Mouse (Mus musculus): ENCODE results near the gene Stac. TPM values are rescaled to one million over a fixed set of nuclear protein-coding genes. Genes with fewer than 3 reads are reported as not detected.

Gene Stac
- polyA plus RNA-seq, 1 experiment from 2014 or later: 2.8 TPM

- Histone ChIP-seq H3K36me3 (ENCODE audit: control insufficient read depth, insufficient read depth, low read length) (no peaks in the 10 kb centered on the region), H3K4me3 (ENCODE audit: low read length) (no peak overlapping the region), H3K27ac (ENCODE audit: low read length) (no peak overlapping the region), H3K9ac (ENCODE audit: low read depth, low read length) (no peak overlapping the region), H3K9me3 (ENCODE audit: control insufficient read depth, low read length) (no peaks in the 10 kb centered on the region), H3K4me2 (ENCODE audit: low read depth, low read length) (no peak overlapping the region), H3K27me3 (replicated peaks; ENCODE audit: control insufficient read depth, insufficient read depth, low read length) (no peaks in the 10 kb centered on the region), H3K4me1 (ENCODE audit: control insufficient read depth, insufficient read depth, low read length) (no peaks in the 10 kb centered on the region)
- 83% methylated on average over 5 of the region's 5 CpGs for WGBS
- no peak for ATAC-seq
Measured at GRCm38 (mm10) chr9:111571619-111572018, 118.5 kb downstream of the Stac start.

GRCm38 (mm10) chr9:111564176-111564575, 126.0 kb downstream of the Stac start:
- no peaks in the 10 kb centered on the region for H3K27me3 ChIP-seq (replicated peaks; ENCODE audit: control insufficient read depth, insufficient read depth, low read length)
- WGBS: 92% methylated on average over 6 of the region's 6 CpGs
- no peak overlapping the region for H3K9ac ChIP-seq (ENCODE audit: low read depth, low read length)
- no peaks in the 10 kb centered on the region for H3K36me3 ChIP-seq (ENCODE audit: control insufficient read depth, insufficient read depth, low read length)
- H3K4me1 ChIP-seq (ENCODE audit: control insufficient read depth, insufficient read depth, low read length): no peaks in the 10 kb centered on the region; the same call in 1 of the 2 replicates
- ATAC-seq: no peak
- no peak overlapping the region for H3K27ac ChIP-seq (ENCODE audit: low read length)
- H3K9me3 ChIP-seq (ENCODE audit: control insufficient read depth, low read length): no peaks in the 10 kb centered on the region
- H3K4me3 ChIP-seq (ENCODE audit: low read length): no peak overlapping the region
- no peak overlapping the region for H3K4me2 ChIP-seq (ENCODE audit: low read depth, low read length)

GRCm38 (mm10) chr9:111563226-111563625, 126.9 kb downstream of the Stac start:
- H3K4me2 ChIP-seq (ENCODE audit: low read depth, low read length): 0 out of 2 replicates have a peak overlapping the region, but pooled peaks have one; percentile 2
- no peak for ATAC-seq
- no peak overlapping the region for H3K27ac ChIP-seq (ENCODE audit: low read length)

GRCm38 (mm10) chr9:111562217-111562988, 127.7 kb downstream of the Stac start:
- 57% methylated on average over 19 of the region's 19 CpGs for WGBS
- 0 out of 2 replicates have a peak, but pooled peaks have one; percentile 9 for ATAC-seq
- Histone ChIP-seq H3K4me2 (ENCODE audit: low read depth, low read length) (0 out of 2 replicates have a peak overlapping the region, but pooled peaks have one; percentile 2), H3K4me3 (ENCODE audit: low read length) (no peak overlapping the region), H3K4me1 (ENCODE audit: control insufficient read depth, insufficient read depth, low read length) (no peaks in the 10 kb centered on the region; the same call in 1 of the 2 replicates), H3K9ac (ENCODE audit: low read depth, low read length) (no peak overlapping the region), H3K27ac (ENCODE audit: low read length) (no peak overlapping the region), H3K27me3 (replicated peaks; ENCODE audit: control insufficient read depth, insufficient read depth, low read length) (no peaks in the 10 kb centered on the region), H3K9me3 (ENCODE audit: control insufficient read depth, low read length) (no peaks in the 10 kb centered on the region), H3K36me3 (ENCODE audit: control insufficient read depth, insufficient read depth, low read length) (no peaks in the 10 kb centered on the region)

More at GRCm38 (mm10) chr9:111563226-111563625, 126.9 kb downstream of the Stac start:
- Histone ChIP-seq H3K4me3 (ENCODE audit: low read length) (no peak overlapping the region), H3K36me3 (ENCODE audit: control insufficient read depth, insufficient read depth, low read length) (no peaks in the 10 kb centered on the region), H3K27me3 (replicated peaks; ENCODE audit: control insufficient read depth, insufficient read depth, low read length) (no peaks in the 10 kb centered on the region), H3K9ac (ENCODE audit: low read depth, low read length) (no peak overlapping the region), H3K9me3 (ENCODE audit: control insufficient read depth, low read length) (no peaks in the 10 kb centered on the region), H3K4me1 (ENCODE audit: control insufficient read depth, insufficient read depth, low read length) (no peaks in the 10 kb centered on the region; the same call in 1 of the 2 replicates)
- 74% methylated on average over 7 of the region's 7 CpGs for WGBS

- no peaks in the 10 kb centered on the region for H3K27me3 ChIP-seq (replicated peaks; ENCODE audit: control insufficient read depth, insufficient read depth, low read length)
Measured at GRCm38 (mm10) chr9:111556699-111557098, 133.4 kb downstream of the Stac start.

GRCm38 (mm10) chr9:111552865-111553264, 137.3 kb downstream of the Stac start:
- no peak overlapping the region for H3K9ac ChIP-seq (ENCODE audit: low read depth, low read length)
- H3K27ac ChIP-seq (ENCODE audit: low read length): no peak overlapping the region
- H3K4me1 ChIP-seq (ENCODE audit: control insufficient read depth, insufficient read depth, low read length): peaks cover 4% of the 10 kb centered on the region; the same call in 1 of the 2 replicates
- H3K36me3 ChIP-seq (ENCODE audit: control insufficient read depth, insufficient read depth, low read length): no peaks in the 10 kb centered on the region
- no peak overlapping the region for H3K4me3 ChIP-seq (ENCODE audit: low read length)
- no peaks in the 10 kb centered on the region for H3K9me3 ChIP-seq (ENCODE audit: control insufficient read depth, low read length)
- H3K4me2 ChIP-seq (ENCODE audit: low read depth, low read length): no peak overlapping the region
- ATAC-seq: no peak
- 21% methylated on average over 3 of the region's 3 CpGs for WGBS
- H3K27me3 ChIP-seq (replicated peaks; ENCODE audit: control insufficient read depth, insufficient read depth, low read length): no peaks in the 10 kb centered on the region

More at GRCm38 (mm10) chr9:111556699-111557098, 133.4 kb downstream of the Stac start:
- Histone ChIP-seq H3K27ac (ENCODE audit: low read length) (no peak overlapping the region), H3K36me3 (ENCODE audit: control insufficient read depth, insufficient read depth, low read length) (no peaks in the 10 kb centered on the region), H3K9me3 (ENCODE audit: control insufficient read depth, low read length) (no peaks in the 10 kb centered on the region), H3K9ac (ENCODE audit: low read depth, low read length) (no peak overlapping the region), H3K4me1 (ENCODE audit: control insufficient read depth, insufficient read depth, low read length) (0 out of 2 replicates have a peak, but pooled peaks cover 2% of the 10 kb centered on the region), H3K4me2 (ENCODE audit: low read depth, low read length) (no peak overlapping the region), H3K4me3 (ENCODE audit: low read length) (no peak overlapping the region)
- WGBS: 66% methylated on average over 3 of the region's 3 CpGs
- no peak for ATAC-seq

GRCm38 (mm10) chr9:111551461-111552190, 138.5 kb downstream of the Stac start:
- Histone ChIP-seq H3K4me1 (ENCODE audit: control insufficient read depth, insufficient read depth, low read length) (peaks cover 4% of the 10 kb centered on the region; the same call in 1 of the 2 replicates), H3K27ac (ENCODE audit: low read length) (no peak overlapping the region), H3K9ac (ENCODE audit: low read depth, low read length) (no peak overlapping the region), H3K9me3 (ENCODE audit: control insufficient read depth, low read length) (no peaks in the 10 kb centered on the region), H3K4me3 (ENCODE audit: low read length) (no peak overlapping the region), H3K27me3 (replicated peaks; ENCODE audit: control insufficient read depth, insufficient read depth, low read length) (no peaks in the 10 kb centered on the region), H3K36me3 (ENCODE audit: control insufficient read depth, insufficient read depth, low read length) (no peaks in the 10 kb centered on the region), H3K4me2 (ENCODE audit: low read depth, low read length) (no peak overlapping the region)
- no peak for ATAC-seq
- 64% methylated on average over 15 of the region's 15 CpGs for WGBS

GRCm38 (mm10) chr9:111550963-111551321, 139.2 kb downstream of the Stac start:
- Histone ChIP-seq H3K4me2 (ENCODE audit: low read depth, low read length) (peak overlapping the region; percentile 5; the same call in 1 of the 2 replicates), H3K9ac (ENCODE audit: low read depth, low read length) (no peak overlapping the region), H3K36me3 (ENCODE audit: control insufficient read depth, insufficient read depth, low read length) (no peaks in the 10 kb centered on the region), H3K27me3 (replicated peaks; ENCODE audit: control insufficient read depth, insufficient read depth, low read length) (no peaks in the 10 kb centered on the region), H3K4me3 (ENCODE audit: low read length) (no peak overlapping the region), H3K4me1 (ENCODE audit: control insufficient read depth, insufficient read depth, low read length) (peaks cover 4% of the 10 kb centered on the region; the same call in 1 of the 2 replicates), H3K27ac (ENCODE audit: low read length) (no peak overlapping the region), H3K9me3 (ENCODE audit: control insufficient read depth, low read length) (no peaks in the 10 kb centered on the region)
- peak; percentile 73 for ATAC-seq
- WGBS: 58% methylated on average over 8 of the region's 8 CpGs

- no peak overlapping the region for H3K9ac ChIP-seq (ENCODE audit: low read depth, low read length)
- no peak overlapping the region for H3K4me3 ChIP-seq (ENCODE audit: low read length)
- no peaks in the 10 kb centered on the region for H3K36me3 ChIP-seq (ENCODE audit: control insufficient read depth, insufficient read depth, low read length)
- H3K27ac ChIP-seq (ENCODE audit: low read length): 0 out of 2 replicates have a peak overlapping the region, but pooled peaks have one; percentile 5
- peak; percentile 65 for ATAC-seq
- 61% methylated on average over 21 of the region's 21 CpGs for WGBS
- no peaks in the 10 kb centered on the region for H3K9me3 ChIP-seq (ENCODE audit: control insufficient read depth, low read length)
- peak overlapping the region; percentile 5; the same call in 1 of the 2 replicates for H3K4me2 ChIP-seq (ENCODE audit: low read depth, low read length)
- H3K4me1 ChIP-seq (ENCODE audit: control insufficient read depth, insufficient read depth, low read length): peaks cover 4% of the 10 kb centered on the region; the same call in 1 of the 2 replicates
- H3K27me3 ChIP-seq (replicated peaks; ENCODE audit: control insufficient read depth, insufficient read depth, low read length): no peaks in the 10 kb centered on the region
Measured at GRCm38 (mm10) chr9:111550281-111550962, 139.7 kb downstream of the Stac start.

Data from intestine, embryonic 16.5 days (tissue).